Mouse (Mus musculus) kidney, postnatal 25 days (tissue): ENCODE measurements around the gene Mrps12.
A peak's percentile ranks its signal among the peaks of the same experiment; 100 is the strongest.

Source experiments
- DNase-seq, 2 experiments: peaks; one replicate each; pipeline ENCODE4 v3.0.0; 2021; ENCODE audit warnings: mixed read lengths in 2 of 2

Mrps12 gene

DNA sequence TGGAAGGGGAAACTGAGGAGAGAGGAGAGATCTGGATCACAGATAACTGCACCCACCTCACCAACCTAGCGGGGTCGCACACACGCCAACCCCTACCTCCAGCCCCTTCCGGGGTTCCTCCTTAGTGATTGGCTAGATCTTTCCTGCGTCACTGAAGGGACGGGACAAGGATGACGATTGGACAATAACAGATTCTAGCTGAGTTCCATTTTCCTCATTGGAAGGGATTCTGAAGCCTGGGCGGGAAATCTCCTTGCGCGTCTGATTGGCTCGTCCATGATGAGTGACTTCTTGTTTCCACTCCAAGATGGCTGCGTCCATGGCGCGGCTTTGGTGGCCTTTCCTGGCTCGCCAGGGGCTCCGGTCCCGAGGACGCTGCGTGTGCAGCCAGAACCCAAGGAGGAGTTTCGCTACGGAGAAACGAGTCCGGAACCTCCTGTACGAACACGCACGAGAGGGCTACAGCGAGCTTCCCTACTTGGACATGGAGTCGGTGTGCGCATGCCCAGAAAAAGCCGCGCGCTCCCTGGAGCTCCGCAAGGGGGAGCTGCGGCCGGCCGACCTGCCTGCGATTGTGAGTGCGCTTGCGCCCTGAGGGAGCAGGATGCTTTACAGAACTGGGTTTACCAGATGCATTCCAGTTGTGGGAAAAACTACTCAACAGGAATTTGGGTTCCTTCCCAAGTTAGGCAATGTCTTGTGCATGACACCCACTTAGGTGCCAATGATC is at the start of gene Mrps12, which contains the start of gene Sars2:
Gene Mrps12, minus strand, starts transcription at position 112 of the 730 bp plus-strand sequence.
Gene Sars2, plus strand, starts transcription at position 284 of the 730 bp plus-strand sequence.
- peak; percentile 94 to 97 for DNase-seq

DNA sequence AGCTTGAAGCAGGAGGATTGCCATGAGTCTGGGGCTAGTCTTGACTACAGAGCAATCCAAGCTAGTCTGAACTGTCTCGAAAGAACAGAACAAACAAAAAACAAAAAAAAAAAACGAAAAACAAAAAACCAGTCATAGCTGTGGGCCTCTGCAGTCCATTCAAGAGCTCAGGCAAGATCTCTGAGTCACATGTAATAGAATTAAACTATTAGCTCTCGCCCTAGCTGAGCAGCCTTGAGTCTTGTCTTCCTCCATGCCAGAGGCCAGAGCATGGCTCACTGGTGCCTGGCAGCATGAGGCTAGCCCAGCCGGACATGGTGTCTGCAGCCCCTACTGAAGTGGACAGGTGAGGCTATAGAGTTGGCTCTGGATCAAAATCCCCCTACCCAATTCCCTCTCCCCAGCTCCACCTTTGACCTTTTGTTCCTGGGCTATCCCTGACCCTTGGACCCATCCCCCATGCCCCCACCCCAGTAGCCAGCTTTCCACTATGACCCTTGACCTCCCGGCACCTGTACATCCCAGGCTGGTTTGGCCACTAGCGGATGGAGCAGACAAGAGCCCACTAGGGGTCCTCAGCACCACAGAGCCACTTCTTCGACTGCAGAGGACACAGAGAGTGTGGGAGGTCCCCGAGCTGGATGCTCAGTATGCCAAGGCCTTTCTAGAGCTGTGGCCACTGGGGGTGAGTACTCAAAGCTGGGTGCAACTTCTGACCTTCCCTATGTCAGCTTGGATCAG is 48.6 kb upstream of the Mrps12 start:
- DNase-seq: peak; percentile 46 to 72

DNA sequence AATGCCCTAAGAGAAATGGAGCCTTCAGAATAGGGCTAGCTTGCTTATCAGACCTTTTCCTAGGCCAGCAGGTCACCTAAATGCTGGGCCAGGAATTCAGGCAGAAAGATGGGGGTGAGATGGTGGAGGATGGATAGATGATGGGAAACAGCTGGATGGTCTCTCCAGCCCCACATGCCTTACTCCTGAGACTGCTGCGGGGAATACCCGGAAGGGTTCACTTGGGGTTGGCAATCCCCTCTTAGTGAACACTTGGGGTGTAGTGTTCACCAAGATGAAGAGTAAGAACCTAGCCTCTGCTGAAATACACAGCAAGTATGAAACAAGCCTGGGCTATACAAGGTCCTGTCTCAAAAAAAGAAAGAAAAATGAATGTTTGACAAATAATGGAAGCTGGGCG is 47.6 kb upstream of the Mrps12 start:
- DNase-seq: no peak

DNA sequence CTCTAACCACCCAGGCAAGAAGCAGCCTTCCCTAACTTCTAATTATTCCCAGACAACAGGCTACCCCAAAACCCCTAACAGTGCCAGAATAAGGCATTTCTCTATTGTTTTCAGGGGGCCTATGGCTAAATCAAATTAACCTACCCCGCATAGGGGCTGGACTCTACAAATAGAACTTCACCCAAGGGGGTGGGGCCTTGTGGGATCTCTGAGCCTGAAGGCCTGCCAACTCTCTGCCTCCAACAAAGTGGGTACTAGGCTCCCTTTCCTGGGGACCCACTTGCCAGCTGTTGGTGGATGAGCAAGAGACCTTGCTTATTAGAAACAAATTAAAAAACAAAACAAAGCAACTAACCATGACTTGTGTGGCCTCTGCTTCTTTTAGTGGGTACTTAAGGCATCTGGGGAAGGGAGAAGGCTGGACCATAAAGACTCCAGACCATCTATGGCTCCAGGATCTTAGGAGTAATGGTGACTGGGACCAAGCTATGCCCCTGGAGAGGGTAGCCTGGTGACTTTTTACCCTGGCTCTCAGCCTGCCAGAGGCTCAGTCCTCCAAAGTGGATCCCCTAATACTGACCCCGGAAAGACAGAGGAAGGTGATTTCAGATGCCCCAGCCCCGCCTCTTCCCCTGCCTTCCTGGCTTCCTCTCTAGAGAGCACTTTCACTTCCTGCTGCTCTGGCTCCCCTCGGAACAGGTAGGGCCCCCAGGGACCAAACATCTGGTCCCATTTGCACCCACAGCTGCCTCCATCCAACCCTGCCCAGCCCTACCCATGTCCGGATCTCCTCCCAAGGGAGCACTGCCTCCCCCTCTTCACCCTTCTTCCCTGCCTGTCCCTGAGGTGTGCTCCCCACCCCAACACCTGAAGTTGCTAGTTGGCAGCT is 46.9 kb upstream of the Mrps12 start, which contains the start of gene Rinl:
Gene Rinl, plus strand, starts transcription at position 663 of the 889 bp plus-strand sequence.
- DNase-seq: no peak

DNA sequence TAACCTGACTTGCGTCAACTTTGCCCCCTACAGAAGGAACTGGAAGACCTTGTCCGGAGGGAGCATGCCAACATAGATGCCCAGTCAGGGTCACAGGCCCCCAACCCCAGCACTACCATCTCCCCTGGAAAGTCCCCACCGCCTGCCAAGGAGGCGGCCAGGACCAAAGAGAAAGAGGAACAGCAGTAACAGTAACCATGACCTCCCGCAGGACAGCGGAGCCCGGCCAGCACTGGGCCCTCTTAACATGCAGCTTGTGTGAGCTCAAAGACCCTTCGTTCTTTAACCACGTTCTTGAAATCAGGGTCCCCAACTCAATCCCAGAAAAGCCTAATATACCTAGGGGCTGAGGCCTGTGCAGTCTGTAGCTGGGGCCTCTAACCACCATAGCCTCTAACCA is 46.3 kb upstream of the Mrps12 start:
- DNase-seq: no peak

DNA sequence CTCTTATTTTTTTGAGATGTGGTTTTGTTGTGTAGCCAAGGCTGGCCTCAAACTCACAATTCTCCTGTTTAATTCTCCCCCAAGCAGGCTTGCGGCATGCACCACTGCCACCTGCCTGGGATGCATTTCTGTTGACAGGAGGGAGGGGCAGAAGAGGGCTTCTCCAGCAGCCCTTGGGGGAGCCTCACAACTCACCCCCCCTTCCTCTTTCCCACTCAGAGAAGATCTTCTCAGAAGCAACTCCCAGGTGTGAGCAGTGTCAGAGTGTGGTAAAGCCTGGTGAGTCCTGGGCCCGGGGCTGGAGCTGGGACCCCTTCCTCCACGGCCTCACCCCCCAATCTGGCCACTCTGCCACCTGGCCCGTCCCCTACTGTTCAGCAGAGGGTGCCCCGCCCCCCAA is 43.5 kb upstream of the Mrps12 start:
- DNase-seq: no peak

DNA sequence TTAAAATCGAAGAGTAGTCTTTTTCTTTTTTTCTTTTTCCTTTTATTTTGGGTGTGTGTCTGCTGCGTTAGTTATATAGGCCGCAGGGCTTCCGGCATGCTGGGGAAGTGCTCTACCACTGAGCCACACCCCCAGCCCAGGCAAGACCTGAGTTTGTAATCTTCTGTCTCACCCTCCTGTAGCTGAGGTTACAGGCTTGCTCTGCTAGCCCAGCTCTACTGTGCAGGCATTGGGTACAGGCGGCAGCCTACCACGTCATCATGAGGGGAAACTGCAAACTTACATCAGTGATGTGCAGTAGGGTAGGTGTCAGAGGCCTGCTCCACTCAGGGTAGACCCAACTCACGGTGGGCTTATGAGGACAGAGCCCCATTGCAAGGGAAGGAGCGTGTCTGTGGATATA is 39.6 kb upstream of the Mrps12 start:
- no peak for DNase-seq

DNA sequence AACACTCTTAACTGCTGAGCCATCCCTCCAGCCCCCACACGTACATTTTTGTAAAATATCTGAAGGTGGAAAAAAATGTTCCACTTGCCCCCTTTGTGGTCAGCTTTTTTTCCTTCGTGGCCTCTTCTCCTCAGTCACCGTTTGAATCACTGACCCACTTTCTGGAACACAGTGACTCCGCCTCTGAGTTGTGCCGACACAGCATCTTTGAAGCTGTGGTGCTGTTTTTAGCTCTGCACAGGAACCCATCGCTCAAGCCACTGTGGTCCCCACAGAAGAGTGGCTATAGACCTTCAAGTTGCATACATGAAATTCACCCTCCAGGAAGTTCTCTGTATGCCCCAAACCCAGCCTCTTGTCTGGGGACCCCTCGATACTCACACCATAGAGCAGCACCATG is 39.2 kb upstream of the Mrps12 start:
- peak in 1 of 2 experiments; percentile 43 for DNase-seq

DNA sequence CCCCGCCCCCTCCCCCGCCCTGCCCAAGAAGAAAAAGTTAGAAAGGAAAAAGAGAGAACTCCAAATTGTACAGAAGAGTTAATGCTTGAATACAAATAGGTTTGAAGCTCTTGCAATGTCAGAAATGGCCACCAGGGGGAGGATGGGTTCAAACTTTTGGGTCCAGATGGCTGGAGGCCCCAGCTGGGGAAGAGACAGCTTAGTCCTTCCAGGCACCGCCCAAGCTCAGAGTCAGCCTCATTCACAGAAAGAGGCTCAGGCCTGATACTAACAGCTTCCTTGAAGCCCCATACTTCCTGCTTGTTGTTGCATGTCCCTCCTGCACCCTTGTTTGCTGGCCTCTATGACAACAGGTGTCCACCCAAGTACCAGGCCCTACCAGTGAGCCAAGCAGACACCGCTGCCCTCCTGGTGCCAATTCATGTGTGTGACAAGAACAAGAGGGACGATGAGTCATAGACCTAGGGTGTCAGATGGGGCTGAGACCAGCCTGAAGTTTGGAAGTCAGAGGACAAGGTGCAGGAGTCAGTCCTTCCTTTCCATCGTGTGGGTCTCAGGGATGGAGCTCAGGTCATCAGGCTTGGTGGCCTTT is 38.5 kb upstream of the Mrps12 start:
- DNase-seq: peak; percentile 84 to 94

DNA sequence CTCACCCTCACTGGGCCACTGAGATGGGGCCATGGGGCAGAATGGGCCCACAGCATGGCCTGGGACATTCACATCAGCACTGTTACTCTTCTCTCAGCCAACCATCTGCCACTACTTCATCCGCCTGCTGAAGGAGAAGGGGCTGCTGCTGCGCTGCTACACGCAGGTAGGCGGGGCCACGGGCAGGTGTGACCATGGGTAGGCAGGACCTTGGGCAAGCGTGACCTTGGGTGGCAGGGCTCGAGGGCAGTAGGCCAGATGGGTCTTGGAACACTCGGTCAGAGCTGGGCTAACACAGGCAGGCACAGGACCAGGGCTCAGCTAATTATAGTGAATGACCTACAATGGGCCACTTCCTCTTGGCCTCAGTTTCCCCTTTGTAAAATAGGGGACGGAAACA is 37.2 kb upstream of the Mrps12 start:
- DNase-seq: no peak

DNA sequence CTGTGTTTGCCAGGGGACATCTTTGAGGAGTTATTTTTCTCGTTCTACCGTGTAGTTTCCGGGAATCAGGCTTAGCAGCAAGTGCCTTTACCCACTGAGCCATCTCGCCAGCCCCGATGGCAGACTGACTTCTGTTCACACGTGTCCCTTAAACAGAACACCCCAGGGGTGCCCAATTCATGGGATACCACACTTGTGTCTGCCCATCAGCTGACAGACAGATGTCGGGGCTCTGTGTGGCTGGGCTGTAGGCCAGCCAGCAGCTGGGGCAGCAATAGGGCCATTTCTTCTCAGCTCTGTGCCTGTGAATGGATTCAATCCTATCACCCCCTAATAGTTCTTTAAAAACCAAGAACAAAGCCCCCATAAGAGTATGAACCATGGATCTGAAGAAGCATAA is 33.5 kb upstream of the Mrps12 start:
- no peak for DNase-seq

DNA sequence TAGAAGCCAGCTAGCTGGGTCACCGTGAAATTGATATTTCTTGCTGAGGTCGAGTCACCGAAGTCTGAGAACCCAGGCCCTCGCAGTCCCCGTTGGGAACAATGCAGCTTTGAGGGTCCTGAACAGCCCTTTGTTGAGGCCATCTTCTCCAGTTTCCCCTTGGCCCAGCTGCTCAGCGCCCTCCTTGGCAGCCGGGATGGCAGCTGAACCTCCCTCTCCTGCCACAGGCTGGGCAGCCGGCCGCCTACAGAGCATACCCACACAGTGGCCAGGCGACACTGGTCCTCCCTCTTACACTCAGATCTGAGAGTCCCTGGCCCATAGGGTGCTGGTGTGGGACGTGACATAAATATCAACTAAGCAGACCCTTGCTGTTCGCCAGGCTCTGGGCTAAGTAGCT is 32.5 kb upstream of the Mrps12 start:
- DNase-seq: no peak

DNA sequence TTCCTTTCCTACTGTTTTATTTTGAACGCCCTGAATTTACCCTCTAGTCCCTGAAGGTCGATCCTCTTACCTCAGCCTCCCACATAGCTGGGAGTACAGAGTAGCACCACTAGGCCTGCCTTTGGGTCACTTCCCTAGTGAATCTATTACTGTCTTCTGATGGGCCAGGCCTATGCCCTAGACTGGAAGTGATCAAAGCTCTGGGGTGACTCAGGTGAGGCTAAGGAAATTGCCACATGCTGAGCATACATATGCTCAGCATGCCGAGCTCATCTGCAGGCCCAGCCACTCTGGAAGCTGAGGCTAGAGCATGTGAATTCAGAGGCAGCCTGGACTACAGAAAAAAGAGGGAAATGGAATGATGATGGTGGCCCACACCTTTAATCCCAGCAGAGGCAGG is 31.5 kb upstream of the Mrps12 start:
- DNase-seq: no peak

DNA sequence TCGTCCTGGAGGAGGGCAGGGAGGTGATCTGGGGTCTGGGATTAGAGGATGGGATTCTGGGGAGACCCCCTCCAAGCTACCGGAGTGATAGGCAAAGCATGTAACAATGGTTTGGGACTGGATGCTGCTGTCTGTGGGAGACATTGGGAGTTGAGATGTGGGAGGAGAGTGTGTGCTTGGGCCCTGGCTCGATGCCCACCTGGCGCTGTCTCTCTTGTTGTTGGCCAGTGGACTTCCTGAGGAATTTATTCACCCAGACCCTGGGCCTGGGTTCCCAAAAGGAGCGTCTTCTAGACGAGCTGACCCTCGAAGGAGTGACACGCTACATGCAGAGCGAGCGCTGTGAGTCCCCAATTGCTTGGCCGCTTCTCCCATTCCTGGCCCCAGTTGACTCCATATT is 30.2 kb upstream of the Mrps12 start:
- peak in 1 of 2 experiments; percentile 50 for DNase-seq

DNA sequence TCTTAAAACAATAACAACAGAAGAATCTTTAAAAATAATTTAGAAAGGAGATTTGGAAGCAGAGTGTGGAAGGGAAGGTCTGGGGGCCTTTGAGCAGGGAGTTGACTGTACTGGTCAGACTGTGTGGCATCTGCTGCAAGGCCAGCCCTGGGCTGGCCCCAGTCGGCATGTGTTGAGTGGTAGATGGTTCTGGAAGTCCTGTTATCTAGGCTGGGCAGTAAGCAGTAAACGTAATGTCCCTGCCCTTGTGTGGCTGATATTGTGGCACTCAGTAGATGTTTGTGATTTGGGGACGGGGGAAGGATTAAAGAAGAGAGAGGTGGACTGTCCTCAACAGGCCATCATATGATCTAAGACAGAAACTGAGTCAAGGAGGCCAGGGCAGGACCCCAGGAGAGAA is 28.7 kb upstream of the Mrps12 start:
- DNase-seq: no peak

DNA sequence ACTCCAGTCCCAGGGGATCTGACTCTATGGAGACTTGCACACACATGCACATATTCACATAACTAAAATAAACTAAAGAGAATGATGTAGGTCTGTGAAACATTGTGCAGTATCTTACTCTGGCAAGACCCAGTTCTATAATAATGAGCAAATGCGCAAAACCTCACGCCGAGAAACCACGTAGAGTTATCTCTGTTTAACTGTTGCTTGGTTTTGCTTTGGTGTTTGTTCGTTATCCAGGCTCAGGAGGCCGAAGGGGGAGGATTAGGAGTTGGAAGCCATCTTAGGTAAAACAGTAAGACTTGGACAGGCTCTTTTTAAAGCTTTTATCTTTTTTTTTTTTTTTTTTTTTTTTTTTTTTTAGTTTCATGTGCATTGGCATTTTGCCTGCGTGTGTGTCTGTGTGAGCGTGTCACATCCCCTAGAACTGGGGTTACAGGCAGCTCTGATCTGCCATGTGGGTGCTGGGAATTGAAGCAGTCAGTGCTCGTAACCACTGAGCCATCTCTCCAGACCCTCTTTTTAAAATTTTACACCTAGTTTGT is 27.9 kb upstream of the Mrps12 start:
- DNase-seq: no peak

DNA sequence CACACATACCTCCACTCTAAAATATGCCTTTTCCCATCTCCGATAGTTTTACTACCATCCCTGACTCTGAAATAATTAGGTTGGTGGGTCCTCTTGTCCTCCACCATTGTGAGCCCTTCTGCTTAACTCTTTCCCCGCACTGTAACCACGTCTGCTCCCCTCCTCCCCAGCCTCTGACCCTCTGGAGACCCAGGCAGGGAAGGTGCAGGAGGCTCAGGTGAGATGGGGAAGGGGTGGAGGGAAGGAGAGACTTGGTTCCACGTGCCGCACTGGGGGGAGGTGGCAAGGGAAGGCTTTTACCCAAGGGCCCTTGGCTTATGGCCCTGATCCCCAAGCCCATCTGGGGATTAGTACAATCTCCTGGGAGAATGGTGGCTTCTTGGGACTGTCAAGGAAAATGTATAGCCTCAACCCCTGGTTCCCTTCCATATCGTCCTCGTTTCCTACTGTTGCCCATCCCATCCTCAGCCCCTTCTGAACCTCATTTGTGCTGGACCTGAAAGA is 25.9 kb upstream of the Mrps12 start, which contains the start of gene Nfkbib:
Gene Nfkbib, minus strand, starts transcription at position 51 of the 504 bp plus-strand sequence.
- DNase-seq: no peak

DNA sequence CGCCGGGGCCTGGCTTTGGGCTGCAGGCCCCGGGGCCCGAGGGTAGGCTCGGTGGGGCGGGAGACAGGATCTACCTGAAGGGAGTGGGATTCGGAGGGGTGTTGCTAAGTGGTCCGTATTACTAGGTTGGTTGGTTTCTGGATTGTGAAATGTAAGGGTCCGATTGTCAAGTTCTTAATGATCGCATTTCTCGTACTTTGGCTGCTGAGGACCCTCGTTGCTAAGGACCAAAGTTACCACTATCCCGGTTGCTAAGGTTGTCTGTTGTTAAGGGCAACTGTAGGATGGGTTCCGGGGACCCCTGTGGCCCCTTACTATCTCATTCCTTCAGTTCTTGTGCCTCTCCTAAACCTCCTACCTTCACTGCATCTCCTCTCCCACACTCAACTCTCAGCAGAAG is 25.3 kb upstream of the Mrps12 start:
- no peak for DNase-seq

DNA sequence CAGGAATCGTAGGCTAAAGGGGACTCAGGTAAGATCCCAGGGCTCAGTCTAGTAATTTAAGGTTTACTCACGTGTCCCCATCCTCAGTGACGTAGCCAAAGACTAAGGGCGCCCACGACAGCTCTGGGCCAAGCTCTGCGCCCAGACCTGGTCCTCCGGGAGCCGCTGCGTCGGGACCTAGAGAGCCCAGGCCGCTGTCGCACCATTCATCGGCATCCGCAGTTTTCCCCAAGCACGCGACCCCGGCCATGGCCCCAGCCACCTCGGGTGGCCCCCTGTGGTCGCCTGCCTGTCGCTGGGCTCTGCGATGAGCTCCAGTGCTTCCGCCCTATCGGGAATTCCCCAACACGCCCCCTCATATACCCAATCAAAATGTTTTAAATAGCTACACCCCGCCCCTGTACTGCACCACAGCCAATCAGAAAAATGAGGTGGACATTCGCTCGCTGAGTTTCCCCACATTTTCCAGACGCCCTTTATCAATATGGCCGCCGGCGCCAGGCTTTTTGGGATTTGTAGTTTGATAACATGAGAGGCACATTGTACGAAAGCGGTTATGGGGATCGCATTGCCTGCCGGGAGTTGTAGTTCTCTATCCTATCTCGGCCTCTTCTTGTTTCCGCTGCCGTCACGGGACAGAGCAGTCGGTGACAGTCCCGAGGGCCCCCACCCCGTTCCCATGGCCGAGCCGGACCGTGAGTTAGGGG is 24.7 kb upstream of the Mrps12 start, which contains the start of gene Sirt2:
Gene Sirt2, plus strand, starts transcription at position 563 of the 707 bp plus-strand sequence.
- peak; percentile 98 to 99 for DNase-seq

DNA sequence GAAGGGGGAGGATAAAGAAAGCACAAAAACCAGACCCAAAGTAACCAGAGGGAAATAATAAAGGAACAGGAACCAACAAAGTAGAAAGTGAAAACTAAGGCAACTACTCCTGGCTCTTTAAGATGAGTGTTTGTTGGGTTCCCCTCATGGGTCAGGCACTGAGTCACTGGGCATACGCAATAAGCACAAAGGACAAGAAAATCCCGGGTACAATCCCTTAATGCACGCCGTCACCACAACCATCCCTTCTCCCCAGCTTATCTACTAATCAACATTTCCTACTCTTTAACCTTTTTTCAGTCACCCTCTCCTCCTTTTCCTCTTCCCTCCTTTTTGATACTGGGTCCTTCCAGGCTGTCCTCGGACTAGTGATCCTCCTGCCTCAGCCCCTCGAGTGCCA is 23.6 kb upstream of the Mrps12 start:
- no peak for DNase-seq

DNA sequence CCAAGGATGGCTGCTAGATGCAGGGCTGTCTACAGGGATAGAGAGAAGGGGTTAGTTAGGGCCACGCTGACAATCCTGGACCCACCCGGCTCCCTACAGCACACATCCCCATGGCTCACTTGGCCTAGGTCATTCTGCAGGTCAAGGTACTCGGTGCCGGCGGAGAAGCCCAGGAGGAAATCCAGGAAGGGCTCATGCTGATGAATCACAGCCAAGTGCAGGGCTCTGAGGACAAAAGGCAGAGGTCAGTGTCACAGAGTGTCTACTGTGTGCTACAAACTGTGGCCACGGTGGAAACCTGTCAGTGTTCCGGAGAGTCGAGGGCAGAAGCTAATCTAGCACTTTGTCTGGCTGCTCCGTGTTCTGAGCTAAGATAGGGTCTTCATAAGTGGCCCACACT is 20.3 kb upstream of the Mrps12 start:
- peak in 1 of 2 experiments; percentile 51 for DNase-seq
